Mouse (Mus musculus): ENCODE results near the gene Zfp652.

DNA sequence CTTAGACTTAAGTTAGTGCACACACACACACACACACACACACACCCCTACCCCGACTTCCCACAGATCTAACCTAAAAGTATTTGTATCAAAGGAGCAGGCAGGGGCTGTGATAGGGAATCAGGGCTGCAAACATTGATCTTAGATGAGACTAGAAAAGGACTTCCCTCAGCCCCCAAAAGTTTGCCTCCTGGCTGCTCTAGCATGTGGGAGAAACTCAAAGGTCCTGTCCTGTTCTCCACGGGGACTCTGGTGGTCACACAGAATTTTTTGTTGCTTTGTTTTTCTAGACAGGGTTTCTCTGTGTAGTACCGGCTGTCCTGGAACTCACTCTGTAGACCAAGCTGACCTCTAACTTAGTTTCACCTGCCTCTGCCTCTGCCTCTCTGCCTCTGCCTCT lies 113.2 kb downstream of the Zfp652 start:
- TF ChIP-seq CTCF (IDR thresholded peaks at IDR 0.05; ENCODE audit: insufficient read depth, low read length) (no peak), POLR2A (IDR thresholded peaks at IDR 0.05; ENCODE audit: borderline replicate concordance, extremely low read depth, low read depth, low read length) (no peak)

All from lung, adult 2 months (tissue).